Mouse (Mus musculus): ENCODE data around the gene 1700013G24Rik. TPM values are rescaled to one million over a fixed set of nuclear protein-coding genes. Genes with fewer than 3 reads are reported as not detected.
"Not testable (repeated sequence)": the region's sequence is repeated elsewhere in the genome, so short reads cannot be mapped to it uniquely, and the experiment has no call there.

Gene 1700013G24Rik
- polyA plus RNA-seq (2015; fragmentation: Nextera tagmentation; extraction: Ambion mirVana): not detected in 2 replicates

DNA sequence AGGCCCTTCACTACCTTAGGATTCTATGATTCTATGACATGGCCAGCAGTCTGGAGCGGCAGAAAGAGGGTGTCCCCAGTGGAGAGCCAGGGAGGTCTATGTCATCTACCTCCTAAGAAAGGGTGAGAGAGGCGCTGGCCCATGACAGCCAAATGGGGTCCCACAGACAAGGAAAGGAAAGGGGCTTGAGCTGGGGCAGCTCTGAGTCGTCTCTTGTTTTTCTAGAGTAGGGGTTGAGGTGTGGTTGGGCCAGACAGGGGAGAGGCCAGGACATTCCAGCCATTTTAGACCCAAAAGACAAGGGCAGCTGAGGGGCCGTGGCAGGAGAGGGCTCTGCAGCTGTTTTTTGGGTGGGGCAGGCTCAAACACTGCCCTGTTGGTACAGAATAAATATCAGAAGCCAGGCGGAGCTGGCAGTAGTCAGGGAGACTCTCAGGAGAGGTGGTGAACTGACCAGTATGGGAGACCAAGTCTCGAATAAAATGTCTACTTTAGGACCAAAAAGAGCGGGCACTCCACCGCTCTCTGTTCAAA is at the start of gene 1700013G24Rik:
1700013G24Rik (plus strand) TSS at position 51 of the 534 bp plus-strand sequence.
- DNase-seq (ENCODE audit: low spot score) (no peak), ATAC-seq (ENCODE audit: low FRiP score, low TSS enrichment) (no peak)
- no peak within 1 kb of the TSS for H3K4me3 ChIP-seq (ENCODE audit: low read depth, low read length)
- H3K36me3 ChIP-seq (ENCODE audit: control insufficient read depth, insufficient read depth, low read length): no peaks in the 10 kb centered on the region
- WGBS: 79% methylated on average over 8 of the region's 8 CpGs
- no peak within 1 kb of the TSS for H3K4me2 ChIP-seq (replicated peaks; ENCODE audit: low read depth)
- H3K27me3 ChIP-seq (ENCODE audit: control insufficient read depth, insufficient read depth, low read length): no peaks in the 10 kb centered on the region
- H3K27ac ChIP-seq (replicated peaks): no peak within 1 kb of the TSS
- TF ChIP-seq EP300 (optimal IDR thresholded peaks at IDR 0.05) (no peak), CTCF (IDR thresholded peaks at IDR 0.05; ENCODE audit: low read depth) (no peak)
- peaks cover 6% of the 10 kb centered on the region for H3K4me1 ChIP-seq (replicated peaks; ENCODE audit: control insufficient read depth, insufficient read depth)
- no peaks in the 10 kb centered on the region for H3K9me3 ChIP-seq (ENCODE audit: control insufficient read depth, low read length)
- H3K9ac ChIP-seq (ENCODE audit: low read length): no peak within 1 kb of the TSS

DNA sequence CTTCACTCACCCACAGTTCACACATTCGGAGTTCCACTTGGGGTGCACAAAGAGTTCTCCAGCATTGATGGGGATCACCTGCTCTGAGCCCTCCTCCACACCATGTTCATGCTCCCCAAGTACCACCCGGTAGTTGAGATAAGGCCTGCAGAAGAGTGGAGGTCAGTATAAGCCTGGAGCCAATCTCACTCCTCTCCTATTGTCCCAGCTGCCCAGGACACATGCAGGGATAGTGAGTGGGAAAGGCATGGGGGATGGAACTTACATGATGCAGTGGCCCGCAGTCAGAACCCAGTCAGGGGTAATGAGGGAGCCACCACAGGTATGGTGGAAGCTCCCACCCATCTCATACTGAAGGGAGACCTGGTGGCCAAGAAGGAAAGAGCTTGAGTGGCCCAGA is 47.5 kb upstream of the 1700013G24Rik start:
- H3K4me3 ChIP-seq (ENCODE audit: low read depth, low read length): no peak overlapping the region
- H3K36me3 ChIP-seq (ENCODE audit: control insufficient read depth, insufficient read depth, low read length): no peaks in the 10 kb centered on the region
- ATAC-seq (ENCODE audit: low FRiP score, low TSS enrichment) (no peak), DNase-seq (ENCODE audit: low spot score) (no peak)
- H3K9me3 ChIP-seq (ENCODE audit: control insufficient read depth, low read length): no peaks in the 10 kb centered on the region
- WGBS: 94% methylated on average over 3 of the region's 3 CpGs
- H3K9ac ChIP-seq (ENCODE audit: low read length): no peak overlapping the region
- no peak overlapping the region for H3K4me2 ChIP-seq (replicated peaks; ENCODE audit: low read depth)
- H3K4me1 ChIP-seq (replicated peaks; ENCODE audit: control insufficient read depth, insufficient read depth): no peaks in the 10 kb centered on the region
- TF ChIP-seq EP300 (optimal IDR thresholded peaks at IDR 0.05) (no peak), CTCF (IDR thresholded peaks at IDR 0.05; ENCODE audit: low read depth) (no peak)
- H3K27me3 ChIP-seq (ENCODE audit: control insufficient read depth, insufficient read depth, low read length): no peaks in the 10 kb centered on the region
- no peak overlapping the region for H3K27ac ChIP-seq (replicated peaks)

DNA sequence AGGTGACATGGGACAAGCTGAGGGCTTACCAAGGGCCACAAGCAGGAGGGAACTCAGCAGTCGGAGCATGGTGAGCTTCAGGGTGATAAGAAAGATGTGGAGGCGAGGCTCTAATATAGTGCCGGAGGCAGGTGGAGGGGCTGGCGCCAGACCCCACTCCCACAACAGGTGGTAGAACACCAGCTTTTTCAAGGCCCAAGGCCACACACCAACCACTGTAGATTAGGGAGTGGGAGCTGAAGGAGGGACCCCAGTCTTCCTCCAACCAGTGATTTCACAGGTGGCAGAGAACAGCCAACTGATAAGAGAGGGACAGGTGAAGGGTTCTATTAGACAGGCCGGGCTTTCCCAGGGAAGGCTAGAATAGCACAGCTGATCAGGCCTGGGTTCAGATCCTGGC is 43.4 kb upstream of the 1700013G24Rik start, which contains the start of gene Cela3a:
Cela3a (minus strand) TSS at position 101 of the 400 bp plus-strand sequence.
- no peak for TF ChIP-seq CTCF (IDR thresholded peaks at IDR 0.05; ENCODE audit: low read depth)
- DNase-seq (ENCODE audit: low spot score) (no peak), ATAC-seq (ENCODE audit: low FRiP score, low TSS enrichment) (no peak)
- Histone ChIP-seq H3K4me3 (ENCODE audit: low read depth, low read length) (no peak within 1 kb of the TSS), H3K27me3 (ENCODE audit: control insufficient read depth, insufficient read depth, low read length) (no peaks in the 10 kb centered on the region), H3K27ac (replicated peaks) (no peak within 1 kb of the TSS), H3K9ac (ENCODE audit: low read length) (no peak within 1 kb of the TSS), H3K36me3 (ENCODE audit: control insufficient read depth, insufficient read depth, low read length) (no peaks in the 10 kb centered on the region), H3K4me1 (replicated peaks; ENCODE audit: control insufficient read depth, insufficient read depth) (no peaks in the 10 kb centered on the region), H3K4me2 (replicated peaks; ENCODE audit: low read depth) (no peak within 1 kb of the TSS), H3K9me3 (ENCODE audit: control insufficient read depth, low read length) (no peaks in the 10 kb centered on the region)
- 86% methylated on average over 5 of the region's 5 CpGs for WGBS

DNA sequence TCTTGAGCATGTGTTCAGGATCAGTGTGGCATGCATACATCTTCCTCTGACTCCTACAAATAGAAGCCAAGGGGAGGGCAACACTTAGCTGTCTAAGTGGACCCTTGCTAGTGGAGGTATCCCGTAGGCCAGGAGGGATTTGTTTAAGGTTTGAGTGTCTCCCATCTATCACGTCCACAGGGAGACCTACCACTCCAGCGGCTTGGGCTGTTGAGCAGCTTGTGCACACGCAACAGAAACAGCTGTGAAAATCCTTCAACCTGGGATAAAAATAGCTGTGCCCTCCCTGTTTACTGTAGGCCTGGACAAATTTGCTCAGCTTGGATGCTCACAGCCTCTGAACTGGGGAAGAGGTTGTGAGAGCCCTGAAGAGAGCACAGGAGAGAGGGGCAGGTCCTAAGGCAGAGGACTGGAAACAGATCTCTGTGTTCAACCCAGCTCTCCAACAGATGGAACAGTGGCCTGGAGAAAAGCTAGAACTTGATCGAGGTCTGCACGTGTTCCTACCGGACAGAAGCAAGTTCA is 40.8 kb upstream of the 1700013G24Rik start:
- not testable (repeated sequence) for DNase-seq (ENCODE audit: low spot score); H3K27me3 ChIP-seq (ENCODE audit: control insufficient read depth, insufficient read depth, low read length); H3K36me3 ChIP-seq (ENCODE audit: control insufficient read depth, insufficient read depth, low read length); H3K4me2 ChIP-seq (replicated peaks; ENCODE audit: low read depth); H3K27ac ChIP-seq (replicated peaks); H3K9ac ChIP-seq (ENCODE audit: low read length); H3K4me1 ChIP-seq (replicated peaks; ENCODE audit: control insufficient read depth, insufficient read depth); H3K4me3 ChIP-seq (ENCODE audit: low read depth, low read length); H3K9me3 ChIP-seq (ENCODE audit: control insufficient read depth, low read length)
- peak; percentile 45; the same call in 1 of the 2 replicates for ATAC-seq (ENCODE audit: low FRiP score, low TSS enrichment)
- 50% methylated on average over 7 of the region's 7 CpGs for whole genome bisulfite sequencing

DNA sequence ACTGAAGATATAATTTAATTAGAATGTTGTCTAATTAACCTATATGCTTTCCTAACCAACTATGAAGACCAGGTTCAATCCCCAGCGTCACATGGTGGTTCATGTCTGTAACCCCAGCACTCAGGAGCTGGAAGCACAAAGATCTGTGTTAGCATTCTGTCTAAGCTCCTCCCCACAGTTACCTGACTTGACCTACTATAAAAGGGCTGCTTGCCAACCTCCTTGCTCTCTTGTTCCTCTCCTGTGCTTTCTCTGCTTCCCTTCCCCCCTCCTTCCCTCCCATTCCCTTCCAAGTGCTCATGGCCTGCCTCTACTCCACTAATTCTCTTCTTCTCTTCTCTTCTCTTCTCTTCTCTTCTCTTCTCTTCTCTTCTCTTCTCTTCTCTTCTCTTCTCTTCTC is 38.1 kb upstream of the 1700013G24Rik start:
- no peaks in the 10 kb centered on the region for H3K4me1 ChIP-seq (replicated peaks; ENCODE audit: control insufficient read depth, insufficient read depth)
- ATAC-seq (ENCODE audit: low FRiP score, low TSS enrichment) (no peak), DNase-seq (ENCODE audit: low spot score) (no peak)
- no peak for TF ChIP-seq EP300 (optimal IDR thresholded peaks at IDR 0.05)
- TF ChIP-seq CTCF (IDR thresholded peaks at IDR 0.05; ENCODE audit: low read depth): no peak
- H3K9me3 ChIP-seq (ENCODE audit: control insufficient read depth, low read length): no peaks in the 10 kb centered on the region
- H3K36me3 ChIP-seq (ENCODE audit: control insufficient read depth, insufficient read depth, low read length): no peaks in the 10 kb centered on the region
- no peak overlapping the region for H3K4me2 ChIP-seq (replicated peaks; ENCODE audit: low read depth)
- no peaks in the 10 kb centered on the region for H3K27me3 ChIP-seq (ENCODE audit: control insufficient read depth, insufficient read depth, low read length)
- H3K4me3 ChIP-seq (ENCODE audit: low read depth, low read length): no peak overlapping the region
- no peak overlapping the region for H3K9ac ChIP-seq (ENCODE audit: low read length)
- no peak overlapping the region for H3K27ac ChIP-seq (replicated peaks)
- WGBS: 58% methylated on average over 1 of the region's 1 CpGs

DNA sequence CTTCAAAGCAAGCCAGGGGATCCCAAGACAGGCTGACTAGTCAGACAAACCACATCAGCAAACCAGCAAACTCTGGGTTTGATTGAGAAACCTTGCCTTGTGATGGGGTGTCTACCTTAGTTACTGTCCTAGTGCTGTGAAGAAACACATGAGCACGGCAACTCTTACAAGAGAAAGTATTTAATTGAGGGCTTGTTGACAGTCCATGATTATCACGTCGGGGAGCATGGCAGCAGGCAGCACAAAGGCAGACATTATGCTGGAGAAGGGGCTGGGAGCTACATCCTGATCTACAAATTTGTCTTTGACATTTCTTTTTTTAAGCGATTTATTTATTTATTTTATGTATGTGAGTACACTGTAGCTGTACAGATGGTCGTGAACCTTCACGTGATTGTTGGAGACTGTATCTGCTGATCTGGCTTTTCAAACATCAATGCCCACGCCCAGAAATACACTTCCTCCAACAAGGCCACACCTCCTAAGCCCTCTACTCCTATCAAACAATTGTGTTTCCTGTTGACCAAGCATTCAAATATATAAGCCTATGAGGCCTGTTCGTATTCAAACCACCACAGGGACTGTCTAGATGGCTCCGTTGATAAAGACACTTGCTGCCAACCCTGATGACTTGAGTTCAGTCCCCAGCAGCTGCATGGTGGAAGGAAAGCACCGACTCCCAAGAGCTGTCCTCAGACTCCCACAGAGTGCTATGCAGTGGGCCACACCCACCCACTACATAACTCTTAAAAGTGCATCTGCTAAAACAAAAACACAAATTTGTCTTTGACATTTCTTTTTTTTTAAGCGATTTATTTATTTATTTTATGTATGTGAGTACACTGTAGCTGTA is 35.1 kb upstream of the 1700013G24Rik start:
- no peaks in the 10 kb centered on the region for H3K4me1 ChIP-seq (replicated peaks; ENCODE audit: control insufficient read depth, insufficient read depth)
- ATAC-seq (ENCODE audit: low FRiP score, low TSS enrichment) (peak; percentile 53), DNase-seq (ENCODE audit: low spot score) (no peak)
- WGBS: 56% methylated on average over 11 of the region's 11 CpGs
- no peak overlapping the region for H3K9ac ChIP-seq (ENCODE audit: low read length)
- H3K36me3 ChIP-seq (ENCODE audit: control insufficient read depth, insufficient read depth, low read length): no peaks in the 10 kb centered on the region
- no peak for TF ChIP-seq CTCF (IDR thresholded peaks at IDR 0.05; ENCODE audit: low read depth)
- no peak overlapping the region for H3K27ac ChIP-seq (replicated peaks)
- no peak overlapping the region for H3K4me2 ChIP-seq (replicated peaks; ENCODE audit: low read depth)
- no peaks in the 10 kb centered on the region for H3K9me3 ChIP-seq (ENCODE audit: control insufficient read depth, low read length)
- no peaks in the 10 kb centered on the region for H3K27me3 ChIP-seq (ENCODE audit: control insufficient read depth, insufficient read depth, low read length)
- H3K4me3 ChIP-seq (ENCODE audit: low read depth, low read length): no peak overlapping the region

Measured in stomach, postnatal 0 days (tissue).